Mouse (Mus musculus) cerebral cortex, adult 2 months (tissue): Measurements from ENCODE around the gene Ly6g5b.

Experiments used
- WGBS: fragments of 180-500 bp; shearing (Covaris S2); methylation state at CpG from one replicate; pipeline ENCODE4 v1.1.7; 2018; 5-methylcytosine and 5-hydroxymethylcytosine counted together

The Ly6g5b gene

GRCm38 (mm10) chr17:35115046-35116019 is at the start of gene Ly6g5b:
Ly6g5b (minus strand) TSS chr17:35115428.
- WGBS: 78% methylated on average over 8 of the region's 8 CpGs

GRCm38 (mm10) chr17:35164218-35164567 is 49.0 kb upstream of the Ly6g5b start:
- under 1% methylated on average over 26 of the region's 28 CpGs for WGBS

- 3% methylated on average over 8 of the region's 8 CpGs for WGBS
These were observed 48.3 kb upstream of the Ly6g5b start for GRCm38 (mm10) chr17:35163326-35164081.

GRCm38 (mm10) chr17:35162730-35163129 is 47.5 kb upstream of the Ly6g5b start:
- 12% methylated on average over 12 of the region's 12 CpGs for WGBS

GRCm38 (mm10) chr17:35162121-35162520 is 46.9 kb upstream of the Ly6g5b start:
- WGBS: 50% methylated on average over 14 of the region's 14 CpGs

GRCm38 (mm10) chr17:35161421-35161820 is 46.2 kb upstream of the Ly6g5b start:
- WGBS: 68% methylated on average over 11 of the region's 11 CpGs

GRCm38 (mm10) chr17:35159638-35160037 is 44.4 kb upstream of the Ly6g5b start:
- 85% methylated on average over 7 of the region's 7 CpGs for whole genome bisulfite sequencing

GRCm38 (mm10) chr17:35158850-35159593 is 43.8 kb upstream of the Ly6g5b start:
- 84% methylated on average over 16 of the region's 16 CpGs for WGBS

GRCm38 (mm10) chr17:35157661-35158175 is 42.5 kb upstream of the Ly6g5b start:
- WGBS: 88% methylated on average over 8 of the region's 8 CpGs

- WGBS: 79% methylated on average over 8 of the region's 8 CpGs
These were observed 42.0 kb upstream of the Ly6g5b start for GRCm38 (mm10) chr17:35157254-35157653.

GRCm38 (mm10) chr17:35156461-35157200 is 41.4 kb upstream of the Ly6g5b start:
- 79% methylated on average over 33 of the region's 33 CpGs for WGBS

GRCm38 (mm10) chr17:35155451-35155850 is 40.2 kb upstream of the Ly6g5b start:
- WGBS: 84% methylated on average over 12 of the region's 12 CpGs

- WGBS: 77% methylated on average over 7 of the region's 7 CpGs
These were observed 39.4 kb upstream of the Ly6g5b start for GRCm38 (mm10) chr17:35154616-35155015.

- 80% methylated on average over 4 of the region's 4 CpGs for WGBS
These were observed 38.7 kb upstream of the Ly6g5b start for GRCm38 (mm10) chr17:35153931-35154330.

- WGBS: 78% methylated on average over 9 of the region's 9 CpGs
These were observed 37.8 kb upstream of the Ly6g5b start for GRCm38 (mm10) chr17:35153077-35153476.

- WGBS: 93% methylated on average over 4 of the region's 4 CpGs
These were observed 36.9 kb upstream of the Ly6g5b start for GRCm38 (mm10) chr17:35152121-35152520.

GRCm38 (mm10) chr17:35147922-35148639 is 32.9 kb upstream of the Ly6g5b start:
- WGBS: 31% methylated on average over 5 of the region's 5 CpGs

- 62% methylated on average over 3 of the region's 3 CpGs for WGBS
These were observed 32.1 kb upstream of the Ly6g5b start for GRCm38 (mm10) chr17:35147348-35147747.

GRCm38 (mm10) chr17:35146139-35146538 is 30.9 kb upstream of the Ly6g5b start:
- WGBS: 86% methylated on average over 5 of the region's 5 CpGs

GRCm38 (mm10) chr17:35141971-35142370 is 26.7 kb upstream of the Ly6g5b start:
- 73% methylated on average over 6 of the region's 6 CpGs for WGBS
